Mouse (Mus musculus) liver, adult 2 months (tissue): ENCODE measurements at regions not wholly inside any gene's neighbourhood (a gene's known extent, or its start where the extent isn't known, plus 50 kb on each side); places are given as distances from the start of the nearest gene placed in this dataset.
"Not testable (repeated sequence)": the region's sequence is repeated elsewhere in the genome, so short reads cannot be mapped to it uniquely, and the experiment has no call there.

Experiments used
- DNase-seq: peaks from one replicate; pipeline ENCODE4 v3.0.0-alpha.2; 2011; ENCODE audit warnings: low read depth, low spot score; ENCODE audit errors: extremely low read depth
- H3K27ac ChIP-seq: fragments of 200-500 bp; replicated peaks from 2 replicates; pipeline ENCODE4 v1.5.1; 2012; ENCODE audit warnings: low read depth, mild to moderate bottlenecking, control low read depth, inconsistent platforms, low read length; ENCODE audit not compliant: insufficient read depth
- H3K27me3 ChIP-seq: fragments of 200-500 bp; 2 replicates; pipeline ENCODE4 v1.6.1; 2012; ENCODE audit warnings: mild to moderate bottlenecking, moderate library complexity, low read length, inconsistent platforms; ENCODE audit not compliant: control insufficient read depth, insufficient read depth
- H3K36me3 ChIP-seq: fragments of 200-500 bp; 2 replicates; pipeline ENCODE4 v1.6.1; 2012; ENCODE audit warnings: low read length, inconsistent platforms; ENCODE audit not compliant: control insufficient read depth, insufficient read depth
- H3K4me1 ChIP-seq: fragments of 200-500 bp; 2 replicates; pipeline ENCODE4 v1.6.1; 2011; ENCODE audit warnings: low read length; ENCODE audit not compliant: control insufficient read depth, insufficient read depth
- H3K4me3 ChIP-seq: fragments of 200-500 bp; 2 replicates; pipeline ENCODE4 v1.5.1; 2011; ENCODE audit warnings: low read depth, mild to moderate bottlenecking, control low read depth, low read length, moderate library complexity; ENCODE audit not compliant: insufficient read depth
- H3K79me2 ChIP-seq: fragments of 200-500 bp; 2 replicates; pipeline ENCODE4 v1.6.1; 2012; ENCODE audit warnings: inconsistent platforms, mild to moderate bottlenecking, low read length, moderate library complexity; ENCODE audit not compliant: control insufficient read depth, insufficient read depth
- H3K9ac ChIP-seq: fragments of 200-500 bp; 2 replicates; pipeline ENCODE4 v1.6.1; 2012; ENCODE audit warnings: low read depth, mild to moderate bottlenecking, control low read depth, inconsistent platforms, low read length
- CTCF ChIP-seq: fragments of 200-500 bp; IDR thresholded peaks from 2 replicates; pipeline ENCODE4 v1.5.1; 2011; ENCODE audit warnings: low read depth, low read length, control low read depth
- POLR2A ChIP-seq: fragments of 200-500 bp; IDR thresholded peaks from 2 replicates; pipeline ENCODE4 v1.6.1; 2011; ENCODE audit warnings: low read length, control low read depth; ENCODE audit not compliant: insufficient read depth; ENCODE audit errors: extremely low read depth
- WGBS: fragments of 180-500 bp; shearing (Covaris S2); methylation state at CpG from one replicate; pipeline ENCODE4 v1.1.7; 2018; 5-methylcytosine and 5-hydroxymethylcytosine counted together

DNA sequence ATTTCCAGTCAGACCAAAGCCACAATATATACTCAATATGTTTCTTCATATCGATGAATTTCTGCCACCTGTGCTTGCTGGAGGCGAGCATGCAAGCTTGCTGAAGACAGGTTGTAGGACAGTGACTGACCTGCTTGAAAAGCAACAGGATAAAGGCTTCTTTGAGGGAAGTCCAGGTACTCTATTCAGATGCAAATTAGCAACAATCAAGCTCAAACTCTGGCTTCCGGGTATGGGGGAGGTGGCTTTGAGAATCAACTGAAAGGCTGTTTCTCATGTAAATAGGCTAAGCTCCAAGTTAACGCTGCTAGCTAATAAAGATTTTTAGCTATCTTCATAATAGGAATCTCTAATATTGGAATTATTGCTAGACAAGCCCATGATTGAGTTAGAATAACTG lies 129.6 kb upstream of the Pgr start:
- no peak overlapping the region for H3K9ac ChIP-seq
- no peaks in the 10 kb centered on the region for H3K27me3 ChIP-seq
- no peaks in the 10 kb centered on the region for H3K79me2 ChIP-seq
- TF ChIP-seq CTCF (no peak), POLR2A (no peak)
- H3K36me3 ChIP-seq = no peaks in the 10 kb centered on the region
- no peaks in the 10 kb centered on the region for H3K4me1 ChIP-seq
- no peak overlapping the region for H3K4me3 ChIP-seq
- 54% methylated on average over 4 of the region's 4 CpGs for WGBS
- H3K27ac ChIP-seq = no peak overlapping the region
- DNase-seq = no peak

DNA sequence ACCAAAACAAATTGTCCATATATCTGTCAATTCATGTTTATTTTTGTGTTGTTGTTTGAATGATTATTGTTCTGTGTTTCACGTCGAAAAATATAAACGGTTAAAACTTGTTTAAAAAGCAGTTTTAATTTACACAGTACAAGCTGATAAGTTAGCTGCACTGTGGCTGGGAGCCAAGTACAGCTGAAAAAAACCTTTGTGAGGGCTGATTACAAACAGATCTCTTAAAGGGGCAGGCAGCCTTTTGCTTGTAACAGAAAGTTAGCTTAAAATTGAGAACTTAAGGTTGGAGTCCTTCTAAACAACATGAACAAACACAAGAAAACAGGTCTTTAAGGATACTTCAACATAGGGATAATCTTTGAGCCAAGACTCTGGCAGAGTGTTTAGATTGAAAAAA lies 118.3 kb upstream of the Pgr start:
- WGBS = 40% methylated on average over 3 of the region's 3 CpGs
- H3K4me1 ChIP-seq, H3K36me3 ChIP-seq: not testable (repeated sequence)

DNA sequence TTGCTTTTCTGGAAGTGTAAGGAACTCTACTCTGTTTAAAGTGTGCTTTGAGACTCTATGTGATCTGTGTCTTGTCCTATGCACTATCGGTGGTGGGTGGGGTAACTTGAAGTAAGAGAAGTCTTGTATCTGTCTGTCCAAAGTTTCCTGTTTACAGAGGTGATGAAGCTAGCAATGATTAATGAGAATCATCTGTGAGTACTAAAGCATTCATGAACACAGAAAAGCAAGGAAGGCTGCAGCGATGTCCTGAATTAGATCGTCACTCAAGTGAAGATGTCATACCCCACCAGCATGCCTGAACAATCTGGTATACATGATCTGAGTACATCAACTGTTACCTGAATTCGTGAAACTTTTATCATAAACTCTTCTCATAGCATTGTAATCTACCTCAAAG lies 85.4 kb upstream of the Pgr start:
- Histone ChIP-seq H3K27ac (no peak overlapping the region), H3K4me3 (no peak overlapping the region), H3K4me1 (no peaks in the 10 kb centered on the region), H3K9ac (no peak overlapping the region), H3K36me3 (no peaks in the 10 kb centered on the region), H3K27me3 (no peaks in the 10 kb centered on the region), H3K79me2 (no peaks in the 10 kb centered on the region)
- no peak for DNase-seq
- whole genome bisulfite sequencing = 73% methylated on average over 4 of the region's 4 CpGs
- TF ChIP-seq CTCF (no peak), POLR2A (no peak)

More for the DNA sequence above, 118.3 kb upstream of the Pgr start:
- not testable (repeated sequence) for H3K4me3 ChIP-seq, H3K79me2 ChIP-seq, H3K27ac ChIP-seq, H3K9ac ChIP-seq, H3K27me3 ChIP-seq
- DNase-seq = peak; percentile 17

DNA sequence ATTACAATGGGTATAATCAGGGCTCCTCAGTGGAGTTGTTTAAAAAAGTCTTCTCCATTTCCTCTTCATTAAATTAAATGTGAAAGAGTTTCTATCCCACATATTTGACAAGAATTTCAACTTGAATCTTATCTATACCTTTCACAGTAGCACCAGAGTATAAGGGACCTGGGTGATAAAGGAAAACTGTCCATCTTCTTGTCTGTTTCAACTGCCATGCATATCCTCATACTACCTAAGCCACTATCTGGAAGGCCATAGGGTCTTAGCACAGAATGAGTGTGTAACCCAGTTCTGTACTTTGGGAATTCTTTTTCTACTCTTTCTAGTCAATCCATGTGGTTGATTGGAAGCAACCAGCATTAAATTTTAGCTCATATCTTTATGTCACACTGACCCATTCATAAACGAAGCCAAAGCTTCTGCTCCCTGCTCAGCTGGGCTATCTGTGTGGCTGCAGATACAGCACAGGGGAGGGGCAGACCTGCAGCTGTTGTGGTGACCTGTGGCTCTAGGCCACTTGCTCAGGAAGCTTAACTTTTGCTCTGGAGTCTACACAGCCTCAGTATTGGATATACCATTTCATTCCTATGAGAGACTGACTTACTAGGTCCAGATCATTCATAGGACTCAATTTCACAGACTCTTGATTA lies 75.8 kb upstream of the Pgr start:
- TF ChIP-seq POLR2A = no peak
- no peak overlapping the region for H3K27ac ChIP-seq
- 33% methylated on average over 1 of the region's 1 CpGs for WGBS

DNA sequence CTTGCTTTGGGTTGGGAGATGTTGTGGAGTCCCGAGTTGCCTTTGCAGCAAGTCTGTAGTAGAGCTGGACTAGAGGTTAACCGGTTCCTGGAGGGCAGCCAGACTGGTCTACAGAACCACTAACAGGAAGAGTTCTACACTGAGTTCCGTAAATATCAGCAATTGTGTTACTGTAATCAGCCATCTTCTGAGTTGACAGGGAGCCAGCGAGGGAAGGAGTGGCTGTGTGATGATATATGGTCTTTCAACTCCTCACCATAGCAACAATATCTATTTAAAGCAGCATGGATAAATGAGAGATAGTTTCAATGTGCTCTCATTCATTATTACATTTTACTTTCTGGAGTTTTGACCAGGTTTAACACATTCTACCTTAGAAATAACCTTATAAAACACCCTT lies 67.5 kb upstream of the Pgr start:
- no peaks in the 10 kb centered on the region for H3K36me3 ChIP-seq
- TF ChIP-seq POLR2A (no peak), CTCF (no peak)
- no peak overlapping the region for H3K27ac ChIP-seq
- WGBS = 69% methylated on average over 4 of the region's 4 CpGs
- H3K9ac ChIP-seq = no peak overlapping the region
- no peaks in the 10 kb centered on the region for H3K79me2 ChIP-seq
- DNase-seq = no peak
- H3K4me1 ChIP-seq = no peaks in the 10 kb centered on the region
- no peak overlapping the region for H3K4me3 ChIP-seq
- H3K27me3 ChIP-seq = no peaks in the 10 kb centered on the region

More for the DNA sequence above, 75.8 kb upstream of the Pgr start:
- DNase-seq = no peak
- Histone ChIP-seq H3K4me3 (no peak overlapping the region), H3K79me2 (no peaks in the 10 kb centered on the region), H3K4me1 (no peaks in the 10 kb centered on the region), H3K27me3 (no peaks in the 10 kb centered on the region), H3K36me3 (no peaks in the 10 kb centered on the region), H3K9ac (no peak overlapping the region)

DNA sequence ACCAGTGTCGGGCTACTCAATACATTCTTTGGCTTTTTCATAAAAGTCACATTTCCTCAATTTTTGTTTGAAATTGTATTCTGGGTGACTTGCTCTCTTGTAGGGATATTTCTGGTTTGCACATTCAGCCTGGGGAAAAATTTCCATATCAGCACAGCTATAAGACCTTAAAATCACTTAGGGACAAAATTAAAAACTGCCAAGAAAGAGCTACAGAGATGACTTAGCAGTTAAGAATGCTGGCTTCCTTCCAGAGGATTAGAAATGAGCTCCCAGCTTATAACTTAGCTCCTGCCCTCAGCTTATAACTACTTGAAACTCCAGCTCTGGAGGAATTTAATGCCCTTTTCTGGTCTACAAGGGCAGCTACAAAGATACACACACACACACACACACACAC lies 62.6 kb upstream of the Pgr start:
- Histone ChIP-seq H3K4me1 (no peaks in the 10 kb centered on the region), H3K9ac (no peak overlapping the region), H3K27me3 (no peaks in the 10 kb centered on the region), H3K4me3 (no peak overlapping the region), H3K36me3 (no peaks in the 10 kb centered on the region), H3K79me2 (no peaks in the 10 kb centered on the region), H3K27ac (no peak overlapping the region)
- 92% methylated on average over 1 of the region's 1 CpGs for WGBS
- DNase-seq = no peak
- TF ChIP-seq POLR2A = no peak
- TF ChIP-seq CTCF = no peak
